Mouse (Mus musculus) adrenal gland, adult (tissue): ENCODE results near the gene Msi2.

ENCODE experiments used
- DNase-seq, 2 experiments: peaks; one replicate each; pipeline ENCODE4 v3.0.0; 2022 to 2023; ENCODE audit warnings: low spot score in 1 of 2; ENCODE audit not compliant: inconsistent age in 2 of 2

Msi2 gene

GRCm38 (mm10) chr11:88522114-88522513, 196.2 kb downstream of the Msi2 start:
- DNase-seq: peak in 1 of 2 experiments; percentile 70

GRCm38 (mm10) chr11:88520951-88521730, 197.2 kb downstream of the Msi2 start:
- DNase-seq: peak; percentile 81 to 89

- peak in 1 of 2 experiments; percentile 62 for DNase-seq
Observed at GRCm38 (mm10) chr11:88518361-88518760, 200.0 kb downstream of the Msi2 start.

GRCm38 (mm10) chr11:88516596-88517485, 201.5 kb downstream of the Msi2 start:
- DNase-seq: peak in 1 of 2 experiments; percentile 60

GRCm38 (mm10) chr11:88515736-88516583, 202.4 kb downstream of the Msi2 start:
- peak; percentile 73 to 85 for DNase-seq

GRCm38 (mm10) chr11:88515267-88515666, 203.0 kb downstream of the Msi2 start:
- DNase-seq: no peak

- DNase-seq: peak; percentile 44 to 75
Observed at GRCm38 (mm10) chr11:88514151-88514926, 204.0 kb downstream of the Msi2 start.

GRCm38 (mm10) chr11:88512580-88512979, 205.7 kb downstream of the Msi2 start:
- DNase-seq: peak; percentile 49 to 78

GRCm38 (mm10) chr11:88510282-88510850, 207.9 kb downstream of the Msi2 start:
- DNase-seq: no peak

GRCm38 (mm10) chr11:88509464-88509863, 208.8 kb downstream of the Msi2 start:
- DNase-seq: no peak

GRCm38 (mm10) chr11:88508133-88508532, 210.2 kb downstream of the Msi2 start:
- no peak for DNase-seq

GRCm38 (mm10) chr11:88506544-88507419, 211.5 kb downstream of the Msi2 start:
- DNase-seq: no peak

GRCm38 (mm10) chr11:88506109-88506508, 212.2 kb downstream of the Msi2 start:
- no peak for DNase-seq

- no peak for DNase-seq
Observed at GRCm38 (mm10) chr11:88502566-88502965, 215.7 kb downstream of the Msi2 start.

GRCm38 (mm10) chr11:88498491-88498890, 219.8 kb downstream of the Msi2 start:
- DNase-seq: no peak

- DNase-seq: peak in 1 of 2 experiments; percentile 65
Observed at GRCm38 (mm10) chr11:88496460-88496859, 221.9 kb downstream of the Msi2 start.

- peak; percentile 67 to 78 for DNase-seq
Observed at GRCm38 (mm10) chr11:88495759-88496158, 222.6 kb downstream of the Msi2 start.

- DNase-seq: no peak
Observed at GRCm38 (mm10) chr11:88495018-88495417, 223.3 kb downstream of the Msi2 start.
